ENCODE assay signal across 8 mouse cellular contexts in the genomic region with DNA sequence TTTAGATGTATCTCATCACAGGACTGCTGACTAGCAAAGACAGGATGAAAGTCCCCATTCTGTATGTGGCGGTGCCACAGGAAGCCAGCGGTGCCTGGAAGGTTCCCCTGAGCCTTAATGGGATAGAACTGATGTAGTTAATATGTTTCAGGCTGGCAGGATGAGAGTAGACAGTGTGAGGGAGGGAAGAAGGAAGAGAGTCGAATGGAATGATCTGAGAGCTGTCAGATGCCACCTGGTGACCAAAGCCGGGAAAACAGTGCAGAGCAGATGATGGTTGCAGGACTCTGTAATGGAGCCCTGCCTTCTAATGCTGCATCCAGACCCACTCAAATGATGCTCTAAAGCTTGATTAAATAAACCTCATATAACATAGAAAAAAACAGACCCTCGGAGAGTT.
A peak's percentile ranks its signal among the peaks of the same experiment; 100 is the strongest.
DNase-seq lines count a peak whose midpoint lies in the region; ATAC-seq and TF ChIP-seq lines count a peak whose summit lies in the region.

No protein-coding gene starts in this region.

- peak overlapping the region; percentile 45; the same call in 1 of the 2 replicates for H3K4me2 ChIP-seq in forebrain, postnatal 0 days (ENCODE audit: low read depth)
- H3K4me2 ChIP-seq in midbrain, postnatal 0 days (ENCODE audit: low read depth, low read length, poor library complexity, severe bottlenecking) = peak overlapping the region; percentile 42

- peak; percentile 89 for ATAC-seq in forebrain, postnatal 0 days
- ATAC-seq in midbrain, postnatal 0 days (ENCODE audit: low FRiP score) = peak; percentile 79; the same call in 1 of the 2 replicates

- intact Hi-C loops in left cerebral cortex, postnatal 14 days (cut with DNase I) = loop anchor here (2.0 to 10.0 kb wide), 4 partner anchors 37 to 613 kb away; no protein-coding TSS in a partner anchor

- peak; percentile 32 for DNase-seq in ovary, postnatal 10 days (ENCODE audit: low spot score)
- DNase-seq in ovary, adult 18-20 months (ENCODE audit: low spot score) = no peak
- peak; percentile 9 for DNase-seq in cerebellum, adult 11 months
- peak; percentile 79 for DNase-seq in forebrain, postnatal 0 days
- peak; percentile 63 for DNase-seq in kidney, adult 11 months
- peak; percentile 85 to 86 for DNase-seq in left cerebral cortex, postnatal 14 days (ENCODE audit: low spot score in 2 of 2)
- peak; percentile 87 for DNase-seq in midbrain, postnatal 0 days (ENCODE audit: low spot score)
- peak; percentile 37 for DNase-seq in yolk sac, embryonic 10.5 days (ENCODE audit: low spot score)

- no peak overlapping the region for H3K27ac ChIP-seq in forebrain, postnatal 0 days (ENCODE audit: low read depth, low read length)
- no peak overlapping the region for H3K27ac ChIP-seq in midbrain, postnatal 0 days (ENCODE audit: low read depth, low read length)

- no peak overlapping the region for H3K9ac ChIP-seq in forebrain, postnatal 0 days
- no peak overlapping the region for H3K9ac ChIP-seq in midbrain, postnatal 0 days (replicated peaks; ENCODE audit: low read length, poor library complexity, severe bottlenecking)

- H3K36me3 ChIP-seq in forebrain, postnatal 0 days (ENCODE audit: insufficient read depth) = no peaks in the 10 kb centered on the region
- no peaks in the 10 kb centered on the region for H3K36me3 ChIP-seq in midbrain, postnatal 0 days (ENCODE audit: insufficient read depth, low read length)

- H3K4me1 ChIP-seq in forebrain, postnatal 0 days (ENCODE audit: insufficient read depth) = peaks cover 6% of the 10 kb centered on the region; the same call in 1 of the 2 replicates
- peaks cover 10% of the 10 kb centered on the region; the same call in 1 of the 2 replicates for H3K4me1 ChIP-seq in midbrain, postnatal 0 days (ENCODE audit: insufficient read depth, low read length)

- 22% methylated on average over 5 of the region's 5 CpGs for WGBS in forebrain, postnatal 0 days
- 19% methylated on average over 5 of the region's 5 CpGs for WGBS in midbrain, postnatal 0 days

- peak; percentile 77 for TF ChIP-seq CTCF in forebrain, postnatal 0 days (IDR thresholded peaks at IDR 0.05; ENCODE audit: low read depth)
- TF ChIP-seq CTCF in midbrain, postnatal 0 days (IDR thresholded peaks at IDR 0.05) = peak; percentile 85

- no peaks in the 10 kb centered on the region for H3K9me3 ChIP-seq in forebrain, postnatal 0 days (ENCODE audit: low read length)
- H3K9me3 ChIP-seq in midbrain, postnatal 0 days (ENCODE audit: low read length) = no peaks in the 10 kb centered on the region

- no peaks in the 10 kb centered on the region for H3K27me3 ChIP-seq in forebrain, postnatal 0 days (ENCODE audit: insufficient read depth, low read length)
- no peaks in the 10 kb centered on the region for H3K27me3 ChIP-seq in midbrain, postnatal 0 days (ENCODE audit: insufficient read depth, low read length)

- H3K4me3 ChIP-seq in forebrain, postnatal 0 days (ENCODE audit: low read depth, low read length) = no peak overlapping the region
- H3K4me3 ChIP-seq in midbrain, postnatal 0 days (ENCODE audit: low read depth, low read length) = no peak overlapping the region; the same call in 1 of the 2 replicates
